Mouse (Mus musculus) erythroblast, embryonic 14.5 days (primary cell): Measurements from ENCODE around the gene Irf2.

ENCODE experiments used
- GATA1 ChIP-seq: IDR thresholded peaks from 2 replicates; pipeline ENCODE4 v1.6.1; 2012; ENCODE audit warnings: low read length, inconsistent platforms, mixed read lengths
- TAL1 ChIP-seq: IDR thresholded peaks from 3 replicates; pipeline ENCODE4 v1.6.1; 2012; ENCODE audit warnings: low read length, inconsistent platforms, mixed read lengths

DNA sequence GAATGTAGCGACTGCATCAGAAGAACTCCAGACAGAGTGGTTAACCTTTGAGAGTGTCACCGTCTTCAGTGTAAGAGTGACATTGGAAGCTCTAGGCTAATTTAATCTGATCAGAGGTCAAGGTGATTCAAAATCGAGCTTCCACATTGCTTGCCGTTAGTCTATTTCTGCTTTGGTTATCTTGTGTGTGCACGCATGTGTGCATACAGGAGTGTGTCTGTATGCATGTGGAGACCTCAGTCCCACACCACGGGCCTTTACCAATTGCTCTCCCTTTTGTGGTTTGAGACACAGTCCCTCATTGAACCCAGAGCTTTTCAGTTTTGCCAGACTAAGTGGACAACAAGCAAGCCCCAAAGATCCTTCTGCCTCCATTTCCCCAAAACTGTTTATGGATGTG, 46.4 kb downstream of the Irf2 start:
- TF ChIP-seq GATA1, result no peak
- TF ChIP-seq TAL1, result no peak
